Mouse (Mus musculus) kidney, postnatal 4 days (tissue): ENCODE results near the gene Ppfia3.
"Not testable (repeated sequence)": the region's sequence is repeated elsewhere in the genome, so short reads cannot be mapped to it uniquely, and the experiment has no call there.

Source experiments
- DNase-seq, 2 experiments: peaks; one replicate each; pipeline ENCODE4 v3.0.0; 2021; ENCODE audit warnings: mixed read lengths in 2 of 2

The Ppfia3 gene

DNA sequence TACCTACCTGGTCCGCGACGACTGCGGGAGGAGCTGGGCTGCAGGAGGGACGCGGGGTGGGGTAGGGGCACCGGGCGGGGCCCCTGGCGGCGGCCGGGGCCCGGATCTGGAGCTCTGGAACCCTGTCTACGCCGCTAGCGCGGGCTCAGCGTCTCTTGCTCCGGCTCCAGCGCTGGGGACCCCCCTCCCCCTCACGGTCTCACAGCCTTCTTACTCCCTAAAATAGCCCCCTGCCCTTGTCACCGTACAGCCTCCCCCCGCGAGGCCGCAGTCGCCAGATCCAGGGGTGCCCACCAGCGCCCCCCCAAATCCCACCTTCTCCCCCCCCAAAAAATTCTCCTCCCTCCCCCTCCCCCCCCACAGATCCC is at the start of gene Ppfia3:
TSS of gene Ppfia3 (minus strand) at position 368 of the 368 bp plus-strand sequence.
- no peak for DNase-seq

DNA sequence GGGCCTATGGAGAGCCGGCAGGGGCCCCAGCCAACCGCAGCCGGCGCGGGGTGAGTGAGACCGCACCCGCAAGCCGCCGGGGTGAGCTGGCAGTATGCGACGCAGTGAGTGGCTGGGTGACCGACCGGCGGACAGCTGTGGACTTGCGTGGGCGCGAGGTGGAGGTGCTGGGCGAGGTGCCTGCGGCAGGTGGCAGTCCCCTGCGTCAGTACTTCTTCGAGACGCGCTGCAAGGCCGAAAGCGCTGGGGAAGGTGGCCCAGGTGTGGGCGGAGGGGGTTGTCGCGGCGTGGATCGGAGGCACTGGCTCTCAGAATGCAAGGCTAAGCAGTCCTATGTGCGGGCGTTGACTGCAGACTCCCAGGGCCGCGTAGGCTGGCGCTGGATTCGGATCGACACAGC is 48.8 kb upstream of the Ppfia3 start:
- DNase-seq: peak in 1 of 2 experiments; percentile 31

DNA sequence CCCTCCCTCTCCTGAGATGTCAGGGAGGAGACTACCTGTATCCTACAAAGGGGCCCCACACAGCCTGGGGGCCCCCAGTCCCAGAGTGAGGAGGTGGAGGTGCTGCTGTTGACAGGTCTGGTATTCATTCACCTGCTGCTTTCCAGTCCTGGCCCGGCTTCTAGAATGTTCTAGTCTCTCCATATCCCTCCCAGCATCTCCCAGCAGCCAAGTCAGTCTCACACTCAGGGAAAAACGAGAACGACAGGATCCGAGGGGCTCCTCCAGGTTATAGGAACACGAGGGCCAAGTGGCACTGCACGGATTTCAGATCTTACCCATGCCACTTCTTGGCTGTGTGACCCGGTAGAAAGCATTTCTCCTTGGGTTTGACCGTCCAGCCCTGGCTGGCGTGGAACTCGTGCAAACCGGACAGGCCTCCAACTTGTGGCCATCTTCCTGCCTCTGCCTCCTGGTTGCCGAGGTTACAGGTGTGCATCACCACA is 48.0 kb upstream of the Ppfia3 start:
- DNase-seq: no peak

DNA sequence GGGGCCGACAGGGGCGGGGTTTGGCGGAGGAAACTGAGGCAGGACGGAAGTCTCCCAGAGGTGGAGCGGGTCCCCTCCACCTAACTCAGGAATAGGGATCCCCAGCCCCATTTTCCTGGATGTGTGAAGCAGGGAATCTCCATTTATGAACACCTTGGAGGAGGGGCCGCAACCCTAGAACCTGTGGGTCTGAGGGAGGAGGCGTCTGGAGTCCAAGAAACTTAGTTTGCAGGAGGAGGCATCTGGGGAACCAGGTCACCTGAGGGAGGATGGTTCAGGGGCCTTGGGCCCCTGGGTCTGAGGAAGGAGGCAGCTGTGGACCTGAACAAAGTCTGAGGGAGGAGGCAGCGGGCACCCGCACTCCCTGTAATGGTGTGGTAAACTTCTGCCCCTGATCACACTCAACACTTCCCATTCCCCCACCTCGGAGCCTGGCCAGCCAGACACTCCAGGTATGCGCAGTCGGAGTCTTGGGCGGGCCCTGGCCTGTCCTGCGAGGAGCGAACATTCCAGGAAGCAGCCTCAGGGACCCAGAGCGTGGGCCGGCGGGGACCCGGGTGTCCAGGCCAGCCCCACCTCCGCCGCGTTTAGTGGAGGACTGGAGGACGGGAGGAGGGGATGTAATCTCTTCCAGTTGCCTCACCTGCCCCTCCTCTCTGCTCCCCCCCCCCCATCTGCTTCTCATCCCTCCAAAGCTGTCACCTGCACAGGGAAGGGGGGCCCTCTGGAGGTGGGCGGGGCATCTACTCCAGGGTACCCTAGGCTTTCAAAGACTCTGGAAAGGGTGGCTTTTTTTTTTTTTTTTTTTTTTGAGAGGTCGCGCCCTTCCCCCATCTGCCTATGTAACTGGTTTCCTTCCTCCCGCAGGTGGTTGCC is 47.3 kb upstream of the Ppfia3 start:
- peak; percentile 41 to 60 for DNase-seq

DNA sequence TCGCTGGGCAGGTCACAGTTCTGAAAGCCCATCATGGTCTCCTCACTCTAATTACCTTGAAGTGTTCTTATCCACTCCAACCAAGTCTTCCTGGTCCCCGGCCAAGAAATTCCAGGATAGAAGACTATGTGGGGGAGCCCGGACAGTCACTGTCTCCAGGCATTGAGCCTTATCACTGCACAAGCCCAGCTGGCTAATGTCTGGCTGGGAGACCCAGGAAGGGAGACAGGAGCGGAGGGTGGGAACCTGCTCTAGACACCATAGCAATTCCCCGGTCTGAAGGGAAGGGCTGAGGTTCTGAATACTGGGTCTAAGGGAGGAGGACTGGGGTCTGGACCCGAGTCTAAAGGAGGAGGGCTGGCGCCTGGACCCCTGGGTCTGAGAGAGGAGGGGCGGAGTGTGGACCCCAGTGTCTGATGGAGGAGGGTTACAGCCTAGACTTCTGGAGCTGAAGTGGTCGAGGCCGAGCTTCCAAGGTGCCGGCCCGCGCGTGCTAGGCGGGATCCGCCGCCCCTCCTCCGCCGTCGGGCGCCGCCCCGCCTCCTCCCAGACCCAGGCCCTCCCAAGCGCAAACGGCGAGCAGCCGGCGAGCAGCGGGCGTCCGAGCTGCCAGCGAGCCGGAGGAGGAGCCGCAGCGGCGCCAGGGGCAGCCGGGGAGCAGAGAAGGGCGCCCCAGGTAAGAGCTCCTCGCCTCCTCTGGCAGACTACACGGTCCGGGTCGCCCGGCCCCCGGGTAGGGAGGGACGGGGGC is 46.5 kb upstream of the Ppfia3 start, which contains the start of gene Ntf5:
TSS of gene Ntf5 (plus strand) at position 583 of the 751 bp plus-strand sequence.
- peak; percentile 61 to 74 for DNase-seq

DNA sequence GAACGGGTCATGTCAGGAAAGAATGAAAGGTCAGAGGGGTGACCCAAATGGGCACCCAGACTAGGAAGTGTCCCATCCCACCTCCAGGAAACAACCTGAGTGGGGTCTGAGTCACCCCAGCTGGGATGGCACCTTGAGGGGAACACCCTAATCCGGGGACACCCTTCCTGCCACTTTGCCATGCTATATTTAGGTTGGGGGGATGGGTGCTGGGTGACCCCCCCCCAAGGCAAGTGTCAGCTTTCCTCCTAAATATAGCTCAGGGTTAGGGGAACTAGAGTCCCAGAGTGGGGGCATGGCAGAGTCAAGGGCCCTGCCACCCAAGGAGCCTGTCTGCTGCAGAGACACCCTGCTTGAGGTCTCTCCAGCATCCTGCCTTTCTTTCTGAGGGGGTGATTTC is 45.6 kb upstream of the Ppfia3 start:
- DNase-seq: no peak

DNA sequence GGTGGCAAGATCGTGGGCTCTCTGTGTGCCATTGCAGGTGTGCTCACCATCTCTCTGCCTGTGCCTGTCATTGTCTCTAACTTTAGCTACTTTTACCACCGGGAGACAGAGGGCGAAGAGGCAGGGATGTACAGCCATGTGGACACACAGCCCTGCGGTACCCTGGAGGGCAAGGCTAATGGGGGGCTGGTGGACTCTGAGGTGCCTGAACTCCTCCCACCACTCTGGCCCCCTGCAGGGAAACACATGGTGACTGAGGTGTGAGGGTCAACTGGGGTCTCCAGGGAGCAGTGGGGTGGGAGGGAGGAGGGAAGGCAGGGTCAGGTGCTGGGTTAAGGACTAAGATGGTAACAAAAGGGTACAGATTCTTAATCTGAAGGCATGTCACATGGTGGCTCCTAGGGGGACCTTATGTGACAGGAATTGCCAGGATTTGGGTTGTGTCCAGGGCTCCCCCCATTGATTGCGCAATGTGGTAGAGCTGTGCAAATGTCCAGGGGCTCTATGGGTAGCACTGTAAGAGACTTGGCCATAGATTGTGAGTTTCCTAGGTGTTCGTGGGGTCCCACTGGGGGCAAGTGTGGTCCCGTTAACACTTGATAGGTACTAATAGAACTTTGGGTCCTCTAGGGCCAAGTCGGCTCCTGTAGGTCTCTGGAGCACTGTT is 42.8 kb upstream of the Ppfia3 start:
- no peak for DNase-seq

DNA sequence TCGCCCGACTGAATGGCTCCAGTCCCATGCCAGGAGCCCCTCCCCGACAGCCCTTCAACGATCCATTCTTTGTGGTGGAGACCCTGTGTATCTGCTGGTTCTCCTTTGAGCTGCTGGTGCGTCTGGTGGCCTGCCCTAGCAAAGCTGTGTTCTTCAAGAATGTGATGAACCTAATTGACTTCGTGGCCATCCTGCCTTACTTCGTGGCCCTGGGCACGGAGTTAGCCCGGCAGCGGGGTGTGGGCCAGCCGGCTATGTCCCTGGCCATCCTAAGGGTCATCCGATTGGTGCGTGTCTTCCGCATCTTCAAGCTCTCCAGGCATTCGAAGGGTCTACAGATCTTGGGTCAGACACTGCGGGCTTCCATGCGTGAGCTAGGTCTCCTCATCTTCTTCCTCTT is 42.1 kb upstream of the Ppfia3 start:
- DNase-seq: no peak

DNA sequence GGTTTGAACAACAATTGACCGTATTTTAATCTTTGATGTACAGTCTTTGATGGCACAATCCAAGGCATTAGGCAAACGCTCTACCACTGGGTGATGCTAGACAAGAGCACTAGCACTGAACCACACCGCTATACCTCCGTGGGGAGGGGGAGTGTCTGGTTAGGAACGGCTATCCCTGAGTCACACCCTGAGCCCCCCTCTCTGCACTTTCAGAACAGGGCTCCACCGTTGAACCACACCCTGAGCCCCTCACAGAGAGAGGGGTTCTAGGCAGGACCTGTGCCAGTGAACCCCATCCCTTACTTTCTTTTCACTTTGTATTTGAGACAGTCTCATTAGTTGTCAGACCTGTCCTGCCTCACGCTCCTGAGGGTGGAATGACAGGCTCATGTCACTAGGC is 41.5 kb upstream of the Ppfia3 start:
- no peak for DNase-seq

DNA sequence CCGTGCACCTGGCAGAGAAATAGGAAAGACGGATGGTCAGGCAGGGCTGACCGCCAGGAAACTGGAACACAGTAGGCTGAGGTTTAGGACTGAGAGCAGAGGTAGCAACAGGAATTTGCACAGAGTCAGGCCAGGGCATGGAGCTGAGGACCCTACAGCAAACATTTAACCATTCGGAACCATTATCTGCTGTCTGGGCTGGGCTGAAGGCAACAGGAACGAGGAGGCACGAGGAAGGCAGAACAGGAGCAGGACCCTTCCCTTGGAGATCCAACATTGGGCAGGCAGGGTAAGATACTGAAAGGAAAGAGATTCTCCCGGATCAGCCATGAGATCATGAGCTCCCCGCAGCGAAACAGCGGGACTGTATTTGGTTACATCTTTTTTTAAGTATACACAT is 41.0 kb upstream of the Ppfia3 start:
- DNase-seq: no peak

DNA sequence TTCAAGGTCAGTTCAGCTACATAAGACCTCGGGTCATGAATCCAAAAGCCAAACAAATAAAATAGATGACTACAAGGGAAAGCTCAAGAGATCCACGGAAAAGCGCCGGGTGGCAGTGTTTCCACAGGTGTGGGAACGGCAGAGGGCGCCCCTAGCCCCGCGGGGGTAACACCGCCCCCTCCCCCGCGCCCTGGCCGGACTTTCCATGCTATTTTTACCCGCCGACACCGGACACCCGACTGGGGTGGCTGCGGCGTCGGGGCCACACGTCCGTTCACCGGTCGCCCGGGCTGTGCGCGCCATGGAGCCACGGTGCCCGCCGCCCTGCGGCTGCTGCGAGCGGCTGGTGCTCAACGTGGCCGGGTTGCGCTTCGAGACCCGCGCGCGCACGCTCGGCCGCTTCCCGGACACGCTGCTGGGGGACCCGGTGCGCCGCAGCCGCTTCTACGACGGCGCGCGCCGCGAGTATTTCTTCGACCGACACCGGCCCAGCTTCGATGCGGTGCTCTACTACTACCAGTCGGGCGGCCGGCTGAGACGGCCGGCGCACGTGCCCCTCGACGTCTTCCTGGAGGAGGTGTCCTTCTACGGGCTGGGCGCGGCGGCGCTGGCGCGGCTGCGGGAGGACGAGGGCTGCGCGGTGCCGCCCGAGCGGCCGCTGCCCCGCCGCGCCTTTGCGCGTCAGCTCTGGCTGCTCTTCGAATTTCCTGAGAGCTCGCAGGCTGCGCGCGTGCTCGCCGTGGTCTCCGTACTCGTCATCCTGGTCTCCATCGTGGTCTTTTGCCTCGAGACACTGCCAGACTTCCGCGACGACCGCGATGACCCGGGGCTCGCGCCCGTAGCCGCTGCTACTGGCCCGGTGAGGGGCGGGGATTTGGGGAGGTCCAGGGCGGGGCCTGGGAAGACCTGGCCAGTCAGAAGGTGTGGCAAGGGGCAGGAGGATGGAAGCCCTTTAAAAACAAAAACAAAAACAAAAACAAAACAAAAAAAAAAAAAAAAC is 39.6 kb upstream of the Ppfia3 start:
- DNase-seq: peak; percentile 43 to 52

DNA sequence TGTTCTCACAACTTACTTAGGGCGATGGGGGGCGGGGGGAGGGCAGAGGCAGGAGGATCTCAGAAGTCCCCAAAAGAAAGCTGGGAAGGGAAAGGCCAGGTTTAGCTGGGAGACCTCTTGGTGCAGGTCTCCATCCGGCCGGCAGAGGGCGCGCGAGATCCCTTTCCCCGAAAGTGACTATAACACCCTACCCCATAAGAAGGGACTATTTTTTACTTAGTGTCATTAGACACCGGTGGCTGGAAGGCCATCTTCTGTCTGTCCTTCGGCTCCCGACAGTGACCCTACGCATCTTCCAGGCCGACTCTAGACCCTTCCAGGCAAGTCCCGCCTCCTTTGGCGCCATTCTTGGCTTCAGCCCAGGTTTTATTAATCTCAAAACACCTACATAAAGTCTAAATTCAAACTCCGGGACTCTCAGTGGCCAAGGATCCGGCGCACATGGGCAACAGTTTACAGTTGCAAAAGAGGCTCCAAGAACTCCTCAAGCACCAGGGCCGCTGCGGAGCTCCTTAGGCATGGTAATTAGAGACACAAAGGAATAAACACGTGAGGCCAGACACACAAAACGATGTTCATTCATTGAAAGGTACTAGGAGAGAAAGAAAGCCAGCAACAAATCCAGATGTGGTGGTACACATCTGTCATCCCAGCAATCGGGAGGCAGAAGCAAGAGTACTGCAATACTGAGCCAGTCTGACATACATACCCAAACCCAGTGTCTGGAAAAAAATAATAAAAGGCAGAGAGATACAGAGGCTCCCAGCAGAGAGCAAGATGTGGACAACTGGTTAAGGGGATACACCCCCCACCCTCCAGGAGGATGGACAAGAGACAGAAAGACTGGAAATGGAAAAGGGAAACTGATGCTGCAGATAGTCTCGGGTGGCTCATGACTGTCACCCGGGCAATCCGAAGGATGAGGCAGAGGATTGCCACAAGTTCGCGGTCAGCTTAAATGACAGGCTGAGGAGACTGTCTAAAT is 38.6 kb upstream of the Ppfia3 start, which contains the start of gene Kcna7:
TSS of gene Kcna7 (plus strand) at position 563 of the 985 bp plus-strand sequence.
- DNase-seq: peak; percentile 87 to 88

DNA sequence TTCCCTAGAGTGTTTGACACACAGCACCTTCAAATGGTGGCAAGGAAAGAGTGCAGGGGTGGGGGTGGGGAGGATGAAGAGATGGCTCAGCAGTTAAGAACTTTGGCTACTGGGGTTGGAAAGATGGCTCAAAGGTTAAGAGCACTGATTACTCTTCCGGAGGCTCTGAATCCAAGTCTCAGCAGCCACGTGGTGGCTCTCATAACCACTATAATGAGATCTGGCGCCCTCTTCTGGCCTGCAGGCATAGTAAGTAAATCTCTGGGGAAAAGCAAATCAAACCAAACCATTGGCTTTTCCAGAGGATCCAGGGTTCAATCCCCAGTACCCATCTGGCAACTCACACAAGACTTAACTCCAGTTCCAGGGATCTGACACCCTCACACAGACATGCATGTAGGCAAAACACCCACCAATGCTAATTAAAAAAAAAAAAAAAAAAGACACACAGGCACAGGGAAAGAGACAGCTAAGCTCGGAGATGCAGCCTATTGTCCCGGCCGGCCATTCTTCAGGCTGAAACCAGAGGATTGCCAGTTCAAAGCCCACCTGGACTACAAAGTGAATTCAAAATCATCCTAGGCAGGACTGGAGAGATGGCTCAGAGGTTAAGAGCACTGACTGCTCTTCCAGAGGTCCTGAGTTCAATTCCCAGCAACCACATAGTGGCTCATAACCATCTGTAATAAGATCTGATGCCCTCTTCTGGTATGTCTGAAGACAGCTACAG is 36.9 kb upstream of the Ppfia3 start:
- peak; percentile 85 to 87 for DNase-seq

DNA sequence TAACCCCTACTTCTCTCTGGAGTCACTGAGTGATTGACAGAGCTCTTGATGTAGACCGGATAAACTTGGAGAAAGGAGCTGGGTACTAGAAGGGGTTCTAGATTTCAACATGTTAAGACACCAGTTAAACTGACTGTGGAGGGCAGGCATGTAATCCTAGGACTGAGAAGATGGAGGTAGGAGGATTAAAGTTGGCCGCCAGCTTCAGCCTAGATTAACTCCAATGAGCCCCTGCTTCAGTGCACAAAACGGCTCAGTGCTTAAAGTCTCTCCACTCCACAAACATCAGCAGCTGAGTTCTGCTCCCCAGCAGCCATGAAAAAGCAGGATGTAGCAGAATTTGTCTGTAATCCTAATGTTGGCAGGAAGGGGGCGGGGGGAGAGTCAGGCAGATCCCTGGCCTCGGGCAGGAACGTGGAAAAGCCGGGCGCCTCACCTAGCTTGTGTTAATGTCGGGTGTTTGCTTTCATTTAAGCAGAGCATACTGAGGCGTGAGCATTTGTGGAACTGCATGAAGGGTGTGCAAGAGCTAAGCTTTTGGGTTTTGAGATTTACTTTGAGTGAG is 34.8 kb upstream of the Ppfia3 start:
- no peak for DNase-seq

DNA sequence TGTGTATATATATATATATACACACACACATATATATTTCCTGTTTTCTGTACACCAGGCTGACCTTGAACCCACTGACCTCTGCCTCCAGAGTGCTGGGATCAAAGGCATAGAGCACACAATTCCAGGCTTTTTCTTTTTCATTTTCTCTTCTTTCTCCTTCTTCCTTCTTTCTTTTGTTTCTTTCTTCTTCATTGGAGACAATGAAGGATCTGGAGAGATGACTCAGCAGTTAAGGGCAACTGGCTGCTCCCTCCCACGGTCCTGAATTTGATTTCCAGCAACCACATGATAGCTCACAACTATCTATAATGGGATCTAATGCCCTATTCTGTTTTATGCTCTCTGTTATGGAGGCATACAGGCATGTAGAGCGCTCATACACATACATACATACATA is 30.0 kb upstream of the Ppfia3 start:
- DNase-seq: no peak

DNA sequence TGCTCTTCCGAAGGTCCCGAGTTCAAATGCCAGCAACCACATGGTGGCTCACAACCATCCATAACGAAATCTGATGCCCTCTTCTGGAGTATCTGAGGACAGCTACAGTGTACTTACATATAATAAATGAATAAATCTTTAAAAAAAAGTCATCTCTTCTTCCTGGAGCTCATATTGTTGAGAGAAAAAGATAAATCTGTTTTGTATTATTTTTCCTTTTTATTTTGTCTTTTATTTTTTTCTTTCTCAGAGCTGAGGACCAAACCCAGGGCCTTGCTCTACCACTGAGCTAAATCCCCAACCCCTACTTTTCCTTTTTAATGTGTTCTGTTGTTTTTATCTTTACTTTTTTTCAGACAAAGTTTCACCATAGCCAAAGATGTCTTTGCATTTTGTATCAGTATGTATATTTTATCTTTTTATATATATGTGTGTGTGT is 29.5 kb upstream of the Ppfia3 start:
- DNase-seq: not testable (repeated sequence)

DNA sequence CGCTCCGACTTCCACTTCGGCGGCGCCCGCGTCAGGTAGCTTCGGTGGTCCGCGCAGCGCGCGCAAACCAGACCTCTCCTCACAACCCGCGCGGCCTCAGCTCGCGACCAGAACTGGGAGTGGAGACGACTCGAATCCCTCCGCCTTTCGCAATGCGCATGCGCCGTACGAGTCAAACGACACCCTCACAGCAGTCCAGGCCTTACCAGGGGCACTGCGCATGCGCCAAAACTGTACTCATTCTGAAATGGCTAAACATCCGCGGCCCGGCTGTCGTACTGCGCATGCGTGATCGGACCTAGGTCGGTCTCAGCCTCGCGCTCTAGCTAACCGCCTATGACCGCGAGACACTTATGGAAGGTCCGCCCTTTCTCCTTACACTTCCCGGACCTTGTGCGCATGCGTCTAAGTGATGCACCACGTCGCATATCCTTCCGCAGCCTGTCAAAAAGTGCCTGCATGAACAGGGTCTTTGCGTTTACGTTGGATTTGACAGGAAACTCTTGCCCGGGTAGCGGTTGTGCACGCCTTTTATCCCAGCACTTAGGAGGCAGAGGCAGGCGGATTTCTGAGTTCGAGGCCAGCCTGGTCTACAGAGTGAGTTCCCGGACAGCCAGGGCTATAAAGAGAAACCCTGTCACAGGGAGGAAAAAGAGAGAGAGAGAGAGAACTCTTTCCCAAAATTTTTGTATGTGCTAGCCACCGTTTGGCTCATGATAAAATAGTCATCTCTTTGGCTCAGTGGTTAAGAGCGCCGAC is 28.9 kb upstream of the Ppfia3 start, which contains the start of gene Snrnp70:
TSS of gene Snrnp70 (minus strand) at position 165 of the 759 bp plus-strand sequence.
- peak; percentile 100 for DNase-seq

DNA sequence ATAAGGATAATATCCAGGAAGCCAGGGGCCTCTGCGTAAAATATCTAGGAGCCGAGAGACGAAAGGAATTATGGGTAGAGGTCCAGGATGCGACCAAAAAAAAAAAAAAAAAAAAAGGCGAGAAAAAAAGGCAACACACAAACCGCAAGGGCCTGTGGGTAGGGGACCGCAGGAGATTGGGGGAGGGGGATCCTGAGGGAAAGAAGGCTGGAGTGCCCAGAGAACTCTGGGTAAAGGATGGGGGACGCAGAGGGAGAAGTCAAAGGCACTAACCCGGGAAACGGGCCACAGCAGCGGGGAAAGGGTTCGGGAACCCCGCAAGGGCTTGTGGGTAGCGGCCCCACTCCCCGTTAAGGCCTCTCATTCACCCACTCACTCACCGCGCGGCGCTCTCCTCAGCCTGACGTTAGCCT is 28.3 kb upstream of the Ppfia3 start:
- no peak for DNase-seq
